Mouse (Mus musculus) olfactory bulb, adult 2 months (tissue): ENCODE measurements around the gene Vdr.

Source experiments
- CTCF ChIP-seq: fragments of 200-500 bp; IDR thresholded peaks from 2 replicates; pipeline ENCODE4 v1.5.1; 2012; ENCODE audit warnings: low read depth, mild to moderate bottlenecking, low read length, moderate library complexity; ENCODE audit not compliant: insufficient read depth
- POLR2A ChIP-seq: fragments of 200-500 bp; IDR thresholded peaks from 2 replicates; pipeline ENCODE4 v1.6.1; 2012; ENCODE audit warnings: mild to moderate bottlenecking, low read depth, low read length, moderate library complexity; ENCODE audit not compliant: insufficient read depth

- TF ChIP-seq CTCF (no peak), POLR2A (no peak)
Observed at GRCm38 (mm10) chr15:97942538-97942937, 32.1 kb upstream of the Vdr start.
